Mouse (Mus musculus): Measurements from ENCODE around the gene Gpank1.

Gpank1 gene

GRCm38 (mm10) chr17:35131500-35132173, 10.4 kb downstream of the Gpank1 start, which contains the start of gene Apom:
Apom (minus strand) TSS chr17:35132050.
- in situ Hi-C loops (cut with MboI, MseI): no loop called here

DNA sequence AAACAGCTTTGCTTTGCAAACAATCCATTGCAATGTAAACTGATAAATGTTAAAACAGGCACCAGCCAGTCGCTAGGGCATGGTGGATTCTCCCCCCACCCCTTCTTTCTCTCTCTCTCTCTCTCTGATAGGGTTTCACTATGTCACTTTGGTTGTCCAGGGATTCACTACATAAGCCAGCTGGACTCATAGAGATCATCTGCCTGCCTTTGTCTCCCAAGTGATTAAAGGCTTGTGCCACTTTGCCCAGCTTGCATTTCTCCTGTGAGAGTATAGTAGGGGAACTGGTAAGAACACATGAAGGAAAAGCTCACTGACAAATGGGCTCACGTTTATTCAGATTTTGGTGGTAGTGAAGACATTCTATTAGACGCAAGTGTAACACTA, 10.9 kb downstream of the Gpank1 start:
- in situ Hi-C loops (cut with MboI, MseI): no loop called here

- in situ Hi-C loops (cut with MboI, MseI): no loop called here
Measured at GRCm38 (mm10) chr17:35133517-35133916, 12.3 kb downstream of the Gpank1 start.

- in situ Hi-C loops (cut with MboI, MseI): no loop called here
Measured at GRCm38 (mm10) chr17:35134801-35135590, 13.7 kb downstream of the Gpank1 start, which contains the start of gene Bag6. Bag6 (plus strand) TSS chr17:35135178.

- in situ Hi-C loops (cut with MboI, MseI): no loop called here
Measured at GRCm38 (mm10) chr17:35135591-35136320, 14.5 kb downstream of the Gpank1 start.

DNA sequence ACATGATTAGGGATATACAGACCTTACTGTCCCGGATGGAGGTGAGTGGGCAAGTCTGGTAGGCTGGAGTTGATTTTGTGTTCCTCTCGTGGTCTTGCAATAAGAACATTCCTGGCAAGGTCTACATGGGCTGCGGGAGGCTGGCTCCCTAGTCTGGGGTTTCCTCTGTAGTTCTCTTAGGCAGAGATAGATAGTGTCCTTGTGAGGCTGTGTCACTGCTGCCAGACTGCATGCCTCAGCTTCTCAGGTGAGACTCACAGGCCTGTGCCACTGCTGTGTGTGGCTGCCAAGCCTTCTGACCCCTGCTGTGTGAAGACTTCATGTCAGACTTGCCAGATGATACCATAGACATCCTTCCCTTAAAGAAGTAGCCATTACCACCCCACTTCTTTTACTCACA, 18.0 kb downstream of the Gpank1 start:
- in situ Hi-C loops (cut with MboI, MseI): no loop called here

- in situ Hi-C loops (cut with MboI, MseI): no loop called here
Measured at GRCm38 (mm10) chr17:35140490-35140996, 19.3 kb downstream of the Gpank1 start.

GRCm38 (mm10) chr17:35141971-35142370, 20.7 kb downstream of the Gpank1 start:
- in situ Hi-C loops (cut with MboI, MseI): no loop called here

GRCm38 (mm10) chr17:35146139-35146538, 24.9 kb downstream of the Gpank1 start:
- in situ Hi-C loops (cut with MboI, MseI): no loop called here

DNA sequence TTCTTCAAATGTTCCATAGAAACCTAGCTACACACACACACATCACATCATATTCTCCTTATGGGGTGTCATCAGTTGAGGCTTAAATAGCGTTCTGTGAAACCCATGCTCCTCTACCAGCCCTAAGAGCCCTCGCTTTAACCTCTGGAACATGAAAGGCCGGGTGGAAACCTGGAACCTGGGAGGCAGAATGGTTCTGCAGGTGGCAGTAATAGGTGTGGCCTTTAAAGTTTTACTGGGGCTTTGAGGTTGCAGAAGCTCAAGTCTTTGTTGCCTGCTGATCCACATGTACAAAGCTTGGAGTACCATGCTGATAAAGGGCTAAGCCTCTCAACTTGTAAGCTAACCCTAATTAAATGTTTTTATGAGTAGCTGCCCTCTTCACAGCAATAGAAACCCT, 26.1 kb downstream of the Gpank1 start:
- in situ Hi-C loops (cut with MboI, MseI): no loop called here

GRCm38 (mm10) chr17:35147922-35148639, 26.8 kb downstream of the Gpank1 start:
- in situ Hi-C loops (cut with MboI, MseI): no loop called here

DNA sequence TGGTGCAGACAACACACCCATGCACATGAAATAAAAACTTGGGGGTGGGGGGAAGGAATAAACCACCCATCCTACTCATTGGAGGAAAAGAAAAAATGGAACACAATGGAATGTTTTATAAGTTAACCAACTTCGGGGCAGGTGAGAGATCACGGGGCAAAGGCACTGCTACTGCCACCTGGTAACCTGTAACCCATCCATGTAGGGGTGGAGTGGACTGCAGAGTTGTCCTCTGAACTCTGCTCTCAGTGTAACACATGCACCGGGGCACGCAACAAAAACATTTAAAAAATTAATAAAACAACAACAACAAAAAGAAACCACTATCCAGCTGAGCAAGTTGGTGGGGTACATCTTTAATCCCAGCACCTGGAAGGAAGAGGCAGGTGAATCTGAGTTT, 30.9 kb downstream of the Gpank1 start:
- in situ Hi-C loops (cut with MboI, MseI): no loop called here

GRCm38 (mm10) chr17:35153077-35153476, 31.8 kb downstream of the Gpank1 start:
- in situ Hi-C loops (cut with MboI, MseI): no loop called here

DNA sequence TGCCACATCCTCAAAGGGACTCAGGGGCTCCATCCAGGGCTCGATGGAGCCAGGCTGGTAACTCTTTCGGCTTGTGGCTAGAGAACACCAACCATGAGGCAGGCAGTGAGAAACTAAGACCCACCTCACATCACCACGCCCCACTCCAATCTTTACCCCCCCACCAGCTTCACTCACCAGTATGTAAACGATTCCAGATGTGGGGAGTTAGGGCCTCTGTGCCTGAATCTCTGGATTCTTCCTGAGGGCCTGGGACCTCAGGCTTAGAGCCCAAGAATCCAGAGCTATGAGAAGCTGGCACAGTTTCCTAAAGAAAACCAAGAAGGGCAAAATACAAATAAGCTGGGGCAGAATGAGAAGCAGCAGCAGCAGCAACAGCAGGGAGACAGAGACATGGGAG, 32.7 kb downstream of the Gpank1 start:
- in situ Hi-C loops (cut with MboI, MseI): no loop called here

DNA sequence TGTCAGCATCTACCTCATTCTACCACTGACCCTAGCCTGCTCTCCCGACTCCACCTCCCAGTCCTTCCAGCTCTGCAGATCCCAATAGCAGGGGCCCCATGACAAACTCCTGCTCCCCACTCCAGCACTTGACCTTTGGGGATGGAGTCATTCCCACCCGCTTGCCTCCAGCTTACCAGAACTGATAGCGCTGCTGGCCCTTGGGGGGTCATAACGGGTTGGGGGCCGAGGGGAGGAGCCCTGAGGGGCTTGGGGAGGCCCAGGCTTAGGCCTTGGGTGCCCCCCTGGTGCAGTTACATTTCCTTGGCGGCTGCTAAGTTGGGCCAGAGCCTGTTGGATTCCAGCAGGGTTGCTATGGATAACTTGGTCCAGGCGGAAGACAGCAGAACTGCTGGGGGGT, 33.4 kb downstream of the Gpank1 start:
- in situ Hi-C loops (cut with MboI, MseI): no loop called here

GRCm38 (mm10) chr17:35155451-35155850, 34.2 kb downstream of the Gpank1 start:
- in situ Hi-C loops (cut with MboI, MseI): no loop called here

GRCm38 (mm10) chr17:35156461-35157200, 35.4 kb downstream of the Gpank1 start:
- in situ Hi-C loops (cut with MboI, MseI): no loop called here

DNA sequence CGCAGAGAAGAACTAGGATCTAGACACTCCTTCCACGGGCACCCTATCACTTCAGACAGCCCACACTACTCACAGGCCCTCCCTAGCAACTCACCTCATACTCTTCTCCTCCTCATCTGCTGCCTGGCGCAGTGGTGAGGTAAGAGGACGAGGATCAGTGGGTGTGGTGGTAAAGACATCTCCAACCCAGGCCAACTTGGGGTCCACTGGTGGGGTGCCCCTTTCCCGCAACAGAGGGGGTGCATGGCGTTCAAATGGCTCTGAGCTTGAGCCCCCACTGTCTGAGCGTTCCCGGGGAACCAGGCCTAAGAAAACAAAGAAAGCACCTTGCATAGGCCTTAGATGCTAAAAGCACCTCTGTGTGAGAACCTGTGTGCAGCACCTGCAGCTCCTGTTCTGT, 36.0 kb downstream of the Gpank1 start:
- in situ Hi-C loops (cut with MboI, MseI): no loop called here

GRCm38 (mm10) chr17:35157661-35158175, 36.5 kb downstream of the Gpank1 start:
- in situ Hi-C loops (cut with MboI, MseI): no loop called here

- in situ Hi-C loops (cut with MboI, MseI): no loop called here
Measured at GRCm38 (mm10) chr17:35158850-35159593, 37.8 kb downstream of the Gpank1 start.

Measured in regulatory T cell (primary cell).